Mouse (Mus musculus) midbrain, postnatal 0 days (tissue): ENCODE measurements around the gene Ccnyl1. TPM values are rescaled to one million over a fixed set of nuclear protein-coding genes. Genes with fewer than 3 reads are reported as not detected.

Source experiments
- ATAC-seq: fragments of 200-750 bp; cut with Nextera tagmentation; 2 replicates; pipeline ENCODE4 v1.8.0; 2017; ENCODE audit warnings: moderate number of reproducible peaks, mild to moderate bottlenecking, moderate TSS enrichment, moderate library complexity; ENCODE audit not compliant: low FRiP score
- DNase-seq: peaks from one replicate; pipeline ENCODE4 v3.0.0-alpha.2; 2015; ENCODE audit warnings: low spot score
- H3K27ac ChIP-seq: fragments of 300-500 bp; sonication (generic); 2 replicates; pipeline ENCODE4 v1.5.1; 2014; ENCODE audit warnings: low read depth, mild to moderate bottlenecking, low read length, mixed read lengths
- H3K27me3 ChIP-seq: fragments of 300-500 bp; sonication (generic); 2 replicates; pipeline ENCODE4 v1.6.1; 2014; ENCODE audit warnings: low read length, control low read depth, mixed read lengths; ENCODE audit not compliant: insufficient read depth
- H3K36me3 ChIP-seq: fragments of 300-500 bp; sonication (generic); 2 replicates; pipeline ENCODE4 v1.6.1; 2014; ENCODE audit warnings: low read length, control low read depth, mixed read lengths; ENCODE audit not compliant: insufficient read depth
- H3K4me1 ChIP-seq: fragments of 300-500 bp; sonication (generic); 2 replicates; pipeline ENCODE4 v1.6.1; 2014; ENCODE audit warnings: mild to moderate bottlenecking, control low read depth, antibody characterized with exemption, low read length, mixed read lengths; ENCODE audit not compliant: insufficient read depth
- H3K4me2 ChIP-seq: fragments of 300-500 bp; sonication (generic); 2 replicates; pipeline ENCODE4 v1.6.1; 2014; ENCODE audit warnings: low read depth, mild to moderate bottlenecking, low read length, mixed read lengths; ENCODE audit not compliant: poor library complexity, severe bottlenecking
- H3K4me3 ChIP-seq: fragments of 300-500 bp; sonication (generic); 2 replicates; pipeline ENCODE4 v1.5.1; 2014; ENCODE audit warnings: low read depth, mild to moderate bottlenecking, low read length, moderate library complexity
- H3K9ac ChIP-seq: fragments of 300-500 bp; sonication (generic); replicated peaks from 2 replicates; pipeline ENCODE4 v1.6.1; 2014; ENCODE audit warnings: mild to moderate bottlenecking, low read length, moderate library complexity, mixed read lengths; ENCODE audit not compliant: poor library complexity, severe bottlenecking
- H3K9me3 ChIP-seq: fragments of 300-500 bp; sonication (generic); 2 replicates; pipeline ENCODE4 v1.6.1; 2016; ENCODE audit warnings: low read length, control low read depth
- CTCF ChIP-seq: IDR thresholded peaks from 2 replicates; pipeline ENCODE4 v1.5.1; 2016; ENCODE audit warnings: antibody characterized with exemption, mild to moderate bottlenecking
- WGBS: fragments of 180-500 bp; shearing (Covaris S2); extraction: QIAGEN DNeasy Blood & Tissue Kit; methylation state at CpG from one replicate; pipeline ENCODE4 v1.1.7; 2014; 5-methylcytosine and 5-hydroxymethylcytosine counted together
- polyA plus RNA-seq: library from polyadenylated mRNA; unstranded; fragments of >200 nt; fragmentation: Nextera tagmentation; extraction: Ambion mirVana; gene quantifications from 2 replicates; pipeline ENCODE4 v1.2.1, GENCODE M21; 2015
- total RNA-seq: library from RNA; depleted of rRNA; stranded (reverse); fragments of >200 nt; gene quantifications from 2 replicates; pipeline ENCODE4 v1.2.3, GENCODE M21; 2014

Gene Ccnyl1
- total and polyA plus RNA-seq, 2 experiments from 2014 or later, result 4.1 to 36.6 TPM

- Histone ChIP-seq H3K9me3 (no peaks in the 10 kb centered on the region), H3K4me3 (peak overlapping the region; percentile 92), H3K27me3 (no peaks in the 10 kb centered on the region), H3K9ac (peak overlapping the region; percentile 78), H3K4me2 (peak overlapping the region; percentile 83), H3K4me1 (peaks cover 6% of the 10 kb centered on the region; the same call in 1 of the 2 replicates), H3K27ac (peak overlapping the region; percentile 77), H3K36me3 (no peaks in the 10 kb centered on the region)
- WGBS, result under 1% methylated on average over 53 of the region's 55 CpGs
- ATAC-seq (no peak), DNase-seq (no peak)
- no peak for TF ChIP-seq CTCF
Measured at GRCm38 (mm10) chr1:64691121-64691551, 881 bp downstream of the Ccnyl1 start.

DNA sequence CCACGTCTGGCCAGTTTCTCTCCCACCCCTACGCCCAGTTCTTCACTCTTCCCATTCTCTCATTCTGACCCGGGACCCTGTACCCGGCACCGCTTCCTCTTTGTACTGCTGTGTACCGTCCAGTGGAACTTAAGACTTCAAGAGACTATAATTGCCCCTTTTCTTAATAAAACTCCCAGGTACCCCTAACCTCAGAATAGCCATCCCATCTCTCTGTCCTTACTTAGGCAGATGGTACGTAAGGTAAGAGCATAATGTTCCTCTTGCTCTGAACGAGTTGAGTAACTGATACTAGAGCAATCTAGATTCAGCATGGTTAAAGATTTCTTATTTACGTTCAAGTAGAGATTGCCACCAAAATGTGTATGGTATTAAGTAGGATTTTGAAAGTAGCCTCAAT lies 1.3 kb downstream of the Ccnyl1 start:
- DNase-seq, result no peak
- no peak overlapping the region for H3K27ac ChIP-seq
- H3K9ac ChIP-seq, result peak overlapping the region; percentile 78
- under 1% methylated on average over 9 of the region's 9 CpGs for WGBS
- H3K27me3 ChIP-seq, result no peaks in the 10 kb centered on the region
- H3K4me2 ChIP-seq, result peak overlapping the region; percentile 83
- peak overlapping the region; percentile 92 for H3K4me3 ChIP-seq
- no peak for TF ChIP-seq CTCF
- H3K36me3 ChIP-seq, result no peaks in the 10 kb centered on the region
- H3K9me3 ChIP-seq, result no peaks in the 10 kb centered on the region
- H3K4me1 ChIP-seq, result peaks cover 6% of the 10 kb centered on the region; the same call in 1 of the 2 replicates
- no peak for ATAC-seq

DNA sequence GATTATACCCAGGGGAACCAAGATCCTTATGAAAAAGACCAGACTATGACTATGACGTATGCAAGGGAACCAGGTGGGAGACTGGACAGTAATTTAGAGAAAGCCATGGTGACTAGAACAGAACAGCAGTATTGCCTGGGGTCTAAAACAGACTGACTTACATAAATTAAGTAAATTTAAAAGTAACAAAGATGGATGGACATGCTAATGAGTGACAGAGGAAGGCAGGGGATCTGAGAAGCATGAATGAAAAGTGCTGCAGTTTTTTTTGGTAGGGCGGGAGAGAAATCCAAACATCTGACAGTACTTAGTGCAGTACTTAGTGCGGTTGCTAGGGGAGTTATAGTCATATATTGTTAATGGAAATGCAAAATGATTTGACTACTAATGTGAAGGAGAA lies 4.9 kb downstream of the Ccnyl1 start:
- H3K9ac ChIP-seq, result no peak overlapping the region
- ATAC-seq (no peak), DNase-seq (no peak)
- no peaks in the 10 kb centered on the region for H3K27me3 ChIP-seq
- 81% methylated on average over 3 of the region's 3 CpGs for WGBS
- TF ChIP-seq CTCF, result no peak
- no peaks in the 10 kb centered on the region for H3K36me3 ChIP-seq
- H3K4me3 ChIP-seq, result no peak overlapping the region
- peaks cover 6% of the 10 kb centered on the region; the same call in 1 of the 2 replicates for H3K4me1 ChIP-seq
- no peaks in the 10 kb centered on the region for H3K9me3 ChIP-seq
- H3K4me2 ChIP-seq, result no peak overlapping the region
- H3K27ac ChIP-seq, result no peak overlapping the region

DNA sequence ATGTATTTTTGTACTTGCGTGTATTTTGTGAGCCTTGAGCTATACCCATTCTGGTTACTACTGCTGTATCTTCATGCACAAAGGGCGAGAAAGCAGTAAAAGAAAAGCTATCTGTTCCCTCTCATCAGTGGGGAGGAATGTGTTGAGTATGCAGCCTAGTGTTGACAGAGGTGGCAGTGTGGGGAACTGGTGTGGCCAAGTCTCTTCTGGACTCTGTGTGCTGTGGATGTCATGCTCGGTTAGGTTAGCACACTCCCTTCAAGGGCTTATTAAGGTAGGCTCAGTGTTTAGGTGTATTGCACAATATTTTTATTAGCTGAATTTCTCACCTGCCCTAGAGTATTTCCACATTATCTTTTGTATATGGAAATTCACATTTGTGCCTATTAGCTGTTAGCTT lies 11.5 kb downstream of the Ccnyl1 start:
- Histone ChIP-seq H3K27me3 (no peaks in the 10 kb centered on the region), H3K4me1 (no peaks in the 10 kb centered on the region), H3K27ac (no peak overlapping the region), H3K36me3 (peaks cover 7% of the 10 kb centered on the region), H3K9ac (no peak overlapping the region), H3K4me3 (no peak overlapping the region), H3K4me2 (no peak overlapping the region), H3K9me3 (no peaks in the 10 kb centered on the region)
- TF ChIP-seq CTCF, result no peak
- DNase-seq (no peak), ATAC-seq (no peak)
- WGBS, result 87% methylated on average over 3 of the region's 3 CpGs

DNA sequence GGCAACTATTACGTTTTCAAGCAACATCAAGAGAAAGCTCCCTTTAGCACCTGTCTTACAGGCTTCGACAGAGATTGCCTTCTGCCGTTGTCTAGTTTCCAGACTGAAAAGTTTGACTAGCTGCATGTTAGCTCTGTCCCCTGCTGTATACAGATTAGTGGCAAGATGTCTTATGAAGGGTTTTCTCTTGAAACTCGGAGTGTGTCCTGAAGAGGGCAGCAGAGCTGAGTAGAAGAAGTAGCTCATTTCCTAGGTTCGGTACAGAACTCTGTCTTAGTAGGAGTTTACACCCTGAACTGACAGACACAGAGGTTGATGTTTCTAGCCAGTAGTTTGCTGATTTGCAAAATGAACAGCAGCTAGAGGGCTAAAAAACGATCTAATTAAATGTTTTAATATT lies 15.0 kb downstream of the Ccnyl1 start:
- Histone ChIP-seq H3K27ac (no peak overlapping the region), H3K36me3 (peaks cover 7% of the 10 kb centered on the region), H3K4me2 (no peak overlapping the region), H3K4me1 (no peaks in the 10 kb centered on the region), H3K27me3 (no peaks in the 10 kb centered on the region), H3K9me3 (no peaks in the 10 kb centered on the region), H3K4me3 (no peak overlapping the region), H3K9ac (no peak overlapping the region)
- no peak for ATAC-seq
- peak; percentile 72 for DNase-seq
- peak; percentile 74 for TF ChIP-seq CTCF
- 46% methylated on average over 6 of the region's 6 CpGs for WGBS

- no peaks in the 10 kb centered on the region for H3K27me3 ChIP-seq
- no peaks in the 10 kb centered on the region for H3K4me1 ChIP-seq
- peaks cover 7% of the 10 kb centered on the region for H3K36me3 ChIP-seq
- WGBS, result 97% methylated on average over 2 of the region's 2 CpGs
- no peak overlapping the region for H3K9ac ChIP-seq
- TF ChIP-seq CTCF, result no peak
- no peak overlapping the region for H3K4me2 ChIP-seq
- DNase-seq (no peak), ATAC-seq (no peak)
- no peak overlapping the region for H3K4me3 ChIP-seq
- H3K27ac ChIP-seq, result no peak overlapping the region
- no peaks in the 10 kb centered on the region for H3K9me3 ChIP-seq
Measured at GRCm38 (mm10) chr1:64706610-64707009, 16.4 kb downstream of the Ccnyl1 start.
